Mouse (Mus musculus): Measurements from ENCODE around the gene Sec24c.
"Not testable (repeated sequence)": the region's sequence is repeated elsewhere in the genome, so short reads cannot be mapped to it uniquely, and the experiment has no call there.

Sec24c gene

DNA sequence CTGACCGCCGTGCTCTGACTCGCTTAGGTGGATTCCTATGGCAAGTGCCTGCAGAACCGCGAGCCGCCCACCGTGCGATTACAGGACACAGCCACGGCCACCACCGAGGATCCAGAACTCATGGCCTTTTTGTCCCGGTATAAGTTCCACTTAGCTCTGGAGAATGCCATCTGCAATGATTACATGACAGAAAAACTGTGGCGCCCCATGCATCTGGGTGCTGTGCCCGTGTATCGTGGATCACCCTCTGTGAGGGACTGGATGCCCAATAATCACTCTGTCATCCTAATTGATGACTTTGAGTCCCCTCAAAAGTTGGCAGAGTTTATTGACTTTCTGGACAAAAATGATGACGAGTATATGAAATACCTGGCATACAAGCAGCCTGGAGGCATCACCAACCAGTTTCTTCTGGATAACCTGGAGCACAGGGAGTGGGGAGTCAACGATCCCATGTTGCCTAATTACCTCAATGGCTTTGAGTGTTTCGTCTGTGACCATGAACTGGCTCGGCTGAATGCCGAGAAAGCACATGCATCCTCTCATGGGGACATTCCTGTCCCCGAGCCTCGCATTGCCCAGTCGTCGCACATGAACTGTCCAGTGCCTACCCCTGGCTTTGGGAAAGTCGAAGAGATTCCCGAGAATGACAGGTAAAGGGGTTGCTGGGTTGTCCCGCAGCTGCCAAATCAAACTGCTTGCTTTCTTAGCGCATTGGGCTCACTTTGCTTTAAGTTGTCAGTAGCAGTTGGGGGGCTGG is 21.8 kb downstream of the Sec24c start:
- no peak for DNase-seq (ENCODE audit: low read depth in 1 of 2, low spot score in 2 of 2)

DNA sequence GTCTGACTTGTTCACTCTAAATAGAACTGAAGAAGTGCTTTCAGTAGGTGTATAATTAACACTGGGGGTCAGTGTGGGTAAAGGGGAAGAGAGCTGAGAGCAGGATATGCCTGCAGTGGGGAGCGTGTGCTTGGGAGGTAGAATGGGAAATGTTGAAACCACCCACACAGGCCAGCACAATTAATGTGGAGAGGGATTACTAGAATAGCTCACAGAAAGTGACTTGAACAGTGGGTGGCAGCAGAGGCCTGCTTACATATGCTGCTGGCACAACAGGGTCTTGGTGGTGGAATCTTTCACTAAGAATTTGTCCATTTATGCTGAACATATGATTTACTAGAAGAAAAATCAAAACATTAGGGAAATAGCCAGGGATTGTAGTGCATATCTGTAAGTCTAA is 22.9 kb downstream of the Sec24c start:
- no peak for DNase-seq (ENCODE audit: low read depth in 1 of 2, low spot score in 2 of 2)

DNA sequence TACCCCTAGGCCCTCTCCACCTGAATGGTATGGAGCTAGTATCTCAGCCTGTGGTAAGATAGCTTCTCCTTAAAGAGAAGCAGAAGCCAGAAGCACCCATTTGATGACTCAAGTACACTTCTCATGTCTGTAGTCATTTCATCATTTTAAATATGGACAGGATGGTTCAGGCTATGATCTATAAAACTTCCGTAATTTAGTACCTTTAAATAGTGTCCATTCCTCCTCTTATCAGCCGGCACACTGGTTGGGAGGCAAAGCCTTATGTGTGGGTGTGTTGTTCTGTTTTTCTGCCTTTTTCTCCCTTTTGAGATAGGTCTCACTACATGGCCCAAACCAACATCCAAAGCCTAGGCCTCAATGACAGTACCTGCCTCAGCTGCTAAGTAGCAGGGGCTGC is 24.4 kb downstream of the Sec24c start:
- no peak for DNase-seq (ENCODE audit: low read depth in 1 of 2, low spot score in 2 of 2)

DNA sequence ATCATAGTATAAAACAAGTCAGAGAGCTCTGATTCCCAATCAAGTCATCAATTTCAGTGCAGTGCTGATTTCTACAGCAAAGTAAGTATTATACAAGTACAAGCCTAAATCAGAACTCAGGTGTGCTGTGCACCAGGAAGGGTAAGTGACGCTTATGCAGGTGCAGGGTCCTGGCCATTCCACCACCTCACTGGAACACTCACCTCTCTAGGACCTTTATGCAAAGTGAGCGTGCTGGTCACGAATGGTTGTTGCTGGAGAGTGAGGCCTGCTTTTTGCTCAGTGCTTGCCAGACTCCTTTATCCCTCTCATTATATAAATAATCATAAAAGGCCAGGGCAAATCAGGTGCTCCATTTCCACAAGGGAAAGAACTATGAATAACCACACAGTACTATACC is 26.3 kb downstream of the Sec24c start:
- no peak for DNase-seq (ENCODE audit: low read depth in 1 of 2, low spot score in 2 of 2)

DNA sequence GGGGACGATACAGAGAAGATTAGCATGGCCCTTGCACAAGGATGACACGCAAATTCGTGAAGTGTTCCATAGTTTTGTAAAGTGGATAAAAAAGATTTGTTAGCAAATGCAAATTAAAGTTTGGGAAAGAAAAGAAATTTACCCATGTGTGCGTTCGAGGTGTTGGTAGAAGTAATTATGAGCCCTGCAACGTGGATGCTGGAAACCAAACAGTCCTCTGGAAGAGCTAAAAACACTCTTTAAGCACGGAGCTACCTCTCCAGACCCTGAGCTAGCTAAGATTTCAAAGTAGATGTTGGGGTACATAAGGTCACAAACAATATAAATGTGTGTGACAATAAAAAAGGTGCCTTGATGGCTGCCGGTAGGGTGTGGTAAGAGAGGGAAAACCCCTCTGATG is 27.4 kb downstream of the Sec24c start:
- DNase-seq (ENCODE audit: low read depth in 1 of 2, low spot score in 2 of 2), result no peak

DNA sequence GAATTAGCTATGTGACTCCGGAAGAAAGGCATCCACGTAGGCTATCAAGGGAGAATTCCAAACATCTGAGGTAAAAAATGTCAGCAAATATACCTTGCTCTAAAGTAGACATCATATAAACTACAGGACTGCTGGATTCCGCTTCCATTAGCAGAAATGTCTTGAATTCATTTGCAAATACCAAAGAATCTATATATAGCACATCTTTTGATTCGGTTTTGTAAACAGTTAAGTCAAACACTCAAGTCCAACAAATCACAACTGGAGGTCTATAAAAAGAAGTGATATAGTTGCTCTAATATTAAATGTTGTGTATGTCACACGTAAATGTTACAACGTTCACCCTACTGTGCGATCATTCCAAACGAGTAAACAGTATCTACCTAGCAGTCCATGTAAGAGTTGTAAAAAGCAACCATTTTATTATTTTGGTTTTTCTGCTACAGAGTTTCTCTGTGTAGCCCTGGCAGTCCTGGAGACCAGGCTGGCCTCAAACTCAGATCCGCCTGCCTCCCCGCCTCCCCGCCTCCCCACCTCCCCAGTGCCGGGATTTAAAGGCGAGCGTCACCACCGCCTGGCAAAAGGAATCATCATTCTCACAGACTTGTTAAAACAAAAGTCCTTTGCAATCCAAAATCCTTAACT is 28.1 kb downstream of the Sec24c start:
- DNase-seq (ENCODE audit: low read depth in 1 of 2, low spot score in 2 of 2), result no peak

DNA sequence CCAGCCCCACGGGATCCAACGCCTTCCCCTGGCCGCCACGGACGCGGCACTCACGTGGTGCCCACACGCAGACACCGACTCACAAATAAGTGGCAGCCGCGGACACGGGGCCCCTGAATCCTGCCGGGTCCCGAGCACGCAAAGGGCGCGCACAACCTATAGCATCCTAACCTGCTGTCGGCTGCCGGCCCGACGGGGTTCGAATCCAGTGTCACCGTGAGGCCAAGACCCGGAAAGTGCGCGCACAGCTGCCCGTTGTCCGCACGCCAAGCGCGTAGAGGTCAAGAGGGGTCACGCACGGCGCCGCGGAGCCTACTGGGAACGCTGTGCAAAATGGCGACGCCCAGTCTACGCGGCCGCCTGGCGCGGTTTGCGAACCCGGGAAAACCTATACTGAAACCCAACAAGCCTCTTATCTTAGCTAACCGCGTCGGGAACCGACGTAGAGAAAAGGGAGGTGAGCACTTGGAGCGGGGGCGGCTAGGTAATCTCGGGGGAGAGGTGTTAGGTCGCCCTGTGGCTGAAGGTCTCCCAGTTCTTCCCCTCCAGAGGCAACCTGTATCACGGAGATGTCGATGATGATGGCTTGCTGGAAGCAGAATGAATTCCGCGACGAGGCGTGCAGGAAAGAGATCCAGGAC is 28.8 kb downstream of the Sec24c start, which contains the start of gene Chchd1:
Gene Chchd1, plus strand, starts transcription at position 266 of the 641 bp plus-strand sequence.
- peak; percentile 51 to 80 for DNase-seq (ENCODE audit: low read depth in 1 of 2, low spot score in 2 of 2)

DNA sequence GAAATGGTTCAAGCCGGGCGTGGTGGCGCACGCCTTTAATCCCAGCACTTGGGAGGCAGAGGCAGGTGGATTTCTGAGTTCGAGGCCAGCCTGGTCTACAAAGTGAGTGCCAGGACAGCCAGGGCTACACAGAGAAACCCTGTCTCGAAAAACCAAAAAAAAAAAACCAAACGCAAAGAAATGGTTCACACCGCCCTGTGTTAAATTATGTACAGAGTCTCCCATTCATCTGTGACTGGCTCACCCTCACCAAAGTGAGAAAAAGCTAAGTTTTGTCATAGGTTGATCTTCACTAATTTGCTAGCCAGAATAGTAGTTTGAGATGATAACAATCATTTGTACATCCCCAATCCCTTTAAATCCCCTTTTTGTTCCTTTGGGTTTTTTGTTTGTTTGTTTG is 29.4 kb downstream of the Sec24c start:
- not testable (repeated sequence) for DNase-seq (ENCODE audit: low read depth in 1 of 2, low spot score in 2 of 2)

DNA sequence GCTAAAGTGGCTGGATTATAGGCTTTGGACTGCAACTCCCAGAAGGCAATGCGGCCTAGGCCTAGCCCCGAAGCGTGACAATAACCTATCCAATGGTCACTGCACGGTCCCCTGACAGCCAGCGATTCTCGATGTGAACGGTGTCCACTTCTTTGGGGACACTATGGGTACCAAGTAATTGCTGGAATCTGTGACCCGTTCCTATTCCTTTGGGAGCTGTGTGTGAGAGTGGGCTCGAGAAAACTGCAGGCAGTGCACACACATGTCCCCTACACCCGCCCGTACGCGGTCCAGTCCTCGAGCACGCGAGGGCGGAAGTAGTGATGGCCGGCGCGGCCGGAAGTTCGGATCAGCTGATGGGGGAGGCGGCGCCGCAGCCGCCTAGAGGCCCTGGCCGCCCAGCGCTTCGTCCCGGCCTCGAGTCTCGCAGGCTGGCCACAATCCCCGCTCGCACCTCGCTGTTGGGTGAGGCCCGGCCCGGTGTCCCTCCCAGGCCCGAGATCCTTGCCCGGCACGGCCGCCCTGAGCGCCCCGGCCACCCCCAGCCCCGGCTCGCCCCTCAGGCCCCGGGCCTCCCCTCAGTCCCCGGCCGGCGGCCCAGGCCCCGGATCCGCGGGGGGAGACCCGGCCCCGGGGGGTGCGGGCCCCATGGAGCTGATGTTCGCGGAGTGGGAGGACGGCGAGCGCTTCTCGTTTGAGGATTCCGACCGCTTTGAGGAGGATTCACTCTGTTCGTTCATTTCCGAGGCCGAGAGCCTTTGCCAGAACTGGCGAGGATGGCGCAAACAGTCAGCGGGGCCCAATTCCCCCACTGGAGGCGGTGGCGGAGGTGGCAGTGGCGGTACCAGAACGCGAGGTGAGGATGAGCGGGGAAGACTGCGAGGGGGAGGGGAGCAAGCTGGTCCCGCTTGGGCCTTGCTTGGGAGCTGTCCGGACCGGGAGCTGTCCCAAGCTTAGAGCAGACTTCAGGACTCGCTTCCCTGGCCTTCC is 33.4 kb downstream of the Sec24c start, which contains the start of gene Zswim8:
Gene Zswim8, plus strand, starts transcription at position 352 of the 990 bp plus-strand sequence.
- peak; percentile 67 to 82 for DNase-seq (ENCODE audit: low read depth in 1 of 2, low spot score in 2 of 2)

DNA sequence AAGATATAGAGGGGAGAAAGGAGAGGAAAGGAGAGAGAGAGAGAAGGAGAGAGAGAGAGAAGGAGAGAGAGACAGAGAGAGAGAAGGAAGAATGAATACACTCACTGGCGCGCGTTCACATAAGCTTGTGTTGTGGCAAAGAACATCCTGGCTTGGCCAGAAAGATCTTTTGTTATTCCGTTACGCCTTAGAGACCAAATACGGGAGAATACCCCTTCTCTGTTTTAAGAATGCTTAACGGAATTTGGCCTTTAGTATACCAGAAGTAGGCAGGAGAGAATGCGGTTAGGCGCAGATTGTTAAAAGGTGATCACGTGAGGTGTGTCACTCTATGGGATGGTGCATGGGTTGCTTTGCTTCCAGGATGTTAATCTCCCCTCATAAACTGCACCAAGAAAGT is 34.1 kb downstream of the Sec24c start:
- DNase-seq (ENCODE audit: low read depth in 1 of 2, low spot score in 2 of 2), result no peak

DNA sequence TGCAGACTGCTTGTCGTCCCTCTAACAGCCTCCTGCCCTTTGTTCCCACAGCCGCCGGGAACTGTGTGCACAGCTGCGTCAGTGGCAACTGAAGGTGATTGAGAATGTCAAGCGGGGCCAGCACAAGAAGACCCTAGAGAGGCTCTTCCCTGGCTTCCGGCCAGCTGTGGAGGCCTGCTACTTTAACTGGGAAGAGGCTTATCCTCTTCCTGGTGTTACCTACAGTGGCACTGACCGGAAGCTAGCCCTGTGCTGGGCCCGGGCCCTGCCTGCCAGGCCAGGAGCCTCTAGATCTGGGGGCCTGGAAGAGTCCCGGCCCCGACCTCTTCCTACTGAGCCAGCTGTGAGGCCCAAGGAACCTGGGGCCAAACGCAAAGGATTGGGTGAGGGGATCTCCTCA is 39.7 kb downstream of the Sec24c start:
- no peak for DNase-seq (ENCODE audit: low read depth in 1 of 2, low spot score in 2 of 2)

DNA sequence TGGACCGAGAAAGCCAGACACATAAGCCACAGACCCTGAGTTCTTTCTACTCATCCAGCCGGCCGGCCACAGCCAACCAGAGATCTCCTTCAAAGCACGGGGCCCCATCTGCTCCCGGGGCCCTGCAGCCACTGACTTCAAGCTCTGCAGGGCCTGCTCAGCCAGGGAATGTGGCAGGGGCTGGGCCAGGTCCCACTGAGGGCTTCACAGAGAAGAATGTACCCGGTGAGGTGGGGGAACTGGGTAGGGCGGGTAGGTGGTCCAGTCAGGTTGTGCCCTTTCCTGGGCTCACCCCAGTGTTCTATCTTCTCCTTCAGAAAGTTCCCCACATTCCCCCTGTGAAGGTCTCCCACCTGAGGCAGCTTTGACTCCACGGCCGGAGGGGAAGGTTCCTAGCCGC is 44.3 kb downstream of the Sec24c start:
- DNase-seq (ENCODE audit: low read depth in 1 of 2, low spot score in 2 of 2), result no peak

DNA sequence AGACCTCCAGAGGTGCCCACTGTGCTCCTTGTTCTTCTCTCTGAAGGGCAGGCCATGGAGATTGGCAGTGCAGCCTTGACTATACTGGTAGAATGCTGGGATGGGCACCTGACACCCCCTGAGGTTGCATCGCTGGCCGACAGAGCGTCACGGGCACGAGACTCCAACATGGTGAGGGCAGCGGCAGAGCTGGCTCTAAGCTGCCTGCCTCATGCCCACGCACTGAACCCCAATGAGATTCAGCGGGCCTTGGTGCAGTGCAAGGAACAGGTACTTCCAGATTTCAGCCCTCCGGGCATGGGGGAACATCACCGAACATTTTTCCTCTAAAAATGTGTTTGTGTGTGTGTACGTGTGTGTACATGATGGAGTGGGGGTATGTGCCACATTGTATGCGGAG is 45.7 kb downstream of the Sec24c start:
- DNase-seq (ENCODE audit: low read depth in 1 of 2, low spot score in 2 of 2), result no peak

DNA sequence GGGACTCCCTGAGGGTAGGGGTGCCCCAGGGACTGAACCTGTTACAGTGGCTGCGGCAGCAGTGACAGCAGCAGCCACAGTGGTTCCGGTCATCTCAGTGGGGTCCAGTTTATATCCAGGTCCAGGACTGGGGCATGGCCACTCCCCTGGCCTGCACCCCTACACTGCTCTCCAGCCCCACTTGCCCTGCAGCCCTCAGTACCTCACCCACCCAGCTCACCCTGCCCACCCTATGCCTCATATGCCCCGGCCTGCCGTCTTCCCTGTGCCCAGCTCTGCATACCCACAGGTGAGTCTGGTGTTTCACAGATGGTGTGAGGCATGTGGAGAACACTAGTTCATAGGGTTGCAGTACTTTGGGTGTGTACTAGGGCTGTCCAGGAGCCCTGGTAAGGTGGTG is 47.3 kb downstream of the Sec24c start:
- DNase-seq (ENCODE audit: low read depth in 1 of 2, low spot score in 2 of 2), result no peak

DNA sequence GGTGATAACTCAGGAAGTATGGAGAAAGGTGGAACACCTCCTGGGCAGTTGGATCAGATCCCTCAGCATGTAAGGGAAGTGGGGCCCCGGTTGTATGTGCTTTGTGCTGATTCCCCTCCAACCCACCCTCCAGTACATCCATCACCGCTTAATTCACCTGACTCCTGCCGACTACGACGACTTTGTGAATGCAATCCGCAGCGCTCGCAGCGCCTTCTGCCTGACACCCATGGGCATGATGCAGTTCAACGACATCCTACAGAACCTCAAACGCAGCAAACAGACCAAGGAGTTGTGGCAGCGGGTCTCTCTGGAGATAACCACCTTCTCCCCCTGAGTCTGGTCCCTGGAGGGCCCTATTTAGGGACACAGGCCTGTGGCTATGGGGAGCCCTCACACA is 48.9 kb downstream of the Sec24c start:
- DNase-seq (ENCODE audit: low read depth in 1 of 2, low spot score in 2 of 2), result no peak

DNA sequence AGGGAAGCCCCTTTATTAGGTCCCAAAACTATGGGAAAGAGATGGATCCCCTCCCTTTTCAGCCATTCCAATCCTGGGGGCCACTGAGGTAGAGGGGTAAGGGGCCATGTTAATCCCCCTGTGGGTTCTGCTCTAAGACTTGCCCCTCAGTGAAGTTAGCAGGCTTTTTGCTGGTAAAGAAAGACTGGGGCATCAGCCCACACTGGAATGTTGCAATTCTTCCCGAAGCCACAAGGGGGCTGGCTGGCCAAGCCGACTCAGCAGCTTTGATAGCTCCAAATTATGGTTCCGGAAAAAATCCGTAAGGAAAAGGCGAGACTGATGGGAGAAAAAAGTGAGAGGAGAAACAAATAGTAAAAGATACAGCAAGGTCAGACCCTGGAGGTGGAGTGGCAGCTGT is 49.9 kb downstream of the Sec24c start:
- DNase-seq (ENCODE audit: low read depth in 1 of 2, low spot score in 2 of 2), result no peak

DNA sequence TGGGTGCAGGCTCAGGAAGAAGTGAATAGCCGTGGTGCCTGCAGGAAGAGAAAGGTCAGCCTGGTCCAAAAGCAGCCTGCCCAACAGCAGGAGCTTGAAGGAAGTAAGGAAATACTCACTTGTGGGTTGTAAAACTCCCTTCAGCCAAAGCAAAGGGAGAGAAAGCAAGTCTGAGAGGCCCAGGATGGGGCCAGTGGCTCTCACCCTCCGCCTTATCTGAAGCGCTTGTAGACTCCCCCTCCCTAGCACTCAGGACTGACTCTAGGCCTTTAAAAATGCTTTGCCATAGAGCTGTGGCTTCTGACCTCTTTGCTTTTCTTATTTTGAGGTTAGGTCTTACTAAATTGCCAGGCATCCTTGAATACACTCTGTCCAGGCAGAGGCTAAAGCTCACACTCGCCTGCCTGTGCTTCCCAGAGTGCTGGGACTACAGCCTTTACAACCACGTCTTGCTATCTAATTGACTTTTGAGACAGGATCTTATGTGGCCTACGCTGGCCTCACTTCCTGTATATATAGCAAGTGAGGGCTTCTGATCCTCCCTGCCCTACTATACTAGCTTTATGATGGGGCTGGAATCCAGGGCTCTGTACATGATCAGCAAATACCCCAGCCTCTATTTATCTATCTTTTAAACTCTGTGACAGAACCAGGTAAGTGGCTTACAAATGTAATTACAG is 51.7 kb downstream of the Sec24c start:
- DNase-seq (ENCODE audit: low read depth in 1 of 2, low spot score in 2 of 2), result no peak

DNA sequence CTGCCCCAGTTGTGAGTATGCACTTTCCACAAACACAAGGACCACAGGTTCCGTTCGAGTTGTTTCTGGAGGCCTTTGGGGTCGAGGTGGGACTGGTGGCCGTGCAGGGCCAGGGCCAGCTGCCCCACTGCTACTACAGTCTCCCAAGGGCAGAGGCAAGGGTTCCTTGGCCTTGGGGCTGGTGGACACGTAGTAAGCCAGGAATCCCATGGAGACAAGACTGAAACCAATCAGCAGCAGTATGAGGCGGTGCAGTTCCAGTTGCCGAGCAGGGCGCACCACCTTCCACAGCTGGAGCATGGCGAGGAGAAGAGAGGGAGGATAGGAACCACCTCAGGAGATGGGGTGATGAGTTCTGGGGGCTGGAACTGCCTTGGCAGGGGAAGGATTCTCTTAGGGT is 55.8 kb downstream of the Sec24c start:
- no peak for DNase-seq (ENCODE audit: low read depth in 1 of 2, low spot score in 2 of 2)

DNA sequence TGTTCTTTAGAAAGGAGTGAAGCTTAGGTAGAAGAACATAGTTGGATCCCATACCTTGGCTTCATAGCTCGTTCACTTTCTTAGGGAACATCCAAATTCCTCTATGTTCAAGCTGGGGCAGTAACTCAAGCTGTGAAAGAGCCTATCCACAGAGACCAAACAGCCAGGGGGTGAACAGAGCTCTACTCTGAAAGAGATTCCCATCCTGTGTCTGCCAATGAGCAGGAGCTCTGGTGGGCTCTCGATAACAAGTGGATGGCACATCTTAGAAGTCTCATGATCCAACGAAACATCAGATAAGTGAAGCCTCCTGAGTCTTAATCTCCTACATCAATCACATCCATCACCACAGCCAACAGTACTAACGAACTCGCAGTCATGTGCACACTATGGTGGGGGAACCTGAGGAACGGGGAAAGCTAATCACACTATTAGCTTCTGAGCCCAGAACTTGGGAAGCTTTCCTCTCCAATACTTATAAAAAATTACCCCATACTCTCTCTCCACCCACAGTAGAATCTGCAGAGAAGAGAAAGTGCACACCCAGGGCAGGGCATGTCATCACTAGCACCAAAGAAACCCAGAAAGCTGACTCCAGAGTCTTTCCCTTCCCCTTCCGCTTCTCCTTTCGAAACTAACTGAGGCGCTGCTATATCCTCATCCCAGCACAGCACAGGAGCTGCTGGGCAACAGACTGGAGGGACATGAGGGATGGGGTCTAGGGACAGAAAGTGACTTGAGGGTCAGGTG is 56.9 kb downstream of the Sec24c start:
- DNase-seq (ENCODE audit: low read depth in 1 of 2, low spot score in 2 of 2), result no peak

Measured in monocyte, adult 2 months (primary cell).